Mouse (Mus musculus): Measurements from ENCODE around the gene 1810010D01Rik.

1810010D01Rik gene

DNA sequence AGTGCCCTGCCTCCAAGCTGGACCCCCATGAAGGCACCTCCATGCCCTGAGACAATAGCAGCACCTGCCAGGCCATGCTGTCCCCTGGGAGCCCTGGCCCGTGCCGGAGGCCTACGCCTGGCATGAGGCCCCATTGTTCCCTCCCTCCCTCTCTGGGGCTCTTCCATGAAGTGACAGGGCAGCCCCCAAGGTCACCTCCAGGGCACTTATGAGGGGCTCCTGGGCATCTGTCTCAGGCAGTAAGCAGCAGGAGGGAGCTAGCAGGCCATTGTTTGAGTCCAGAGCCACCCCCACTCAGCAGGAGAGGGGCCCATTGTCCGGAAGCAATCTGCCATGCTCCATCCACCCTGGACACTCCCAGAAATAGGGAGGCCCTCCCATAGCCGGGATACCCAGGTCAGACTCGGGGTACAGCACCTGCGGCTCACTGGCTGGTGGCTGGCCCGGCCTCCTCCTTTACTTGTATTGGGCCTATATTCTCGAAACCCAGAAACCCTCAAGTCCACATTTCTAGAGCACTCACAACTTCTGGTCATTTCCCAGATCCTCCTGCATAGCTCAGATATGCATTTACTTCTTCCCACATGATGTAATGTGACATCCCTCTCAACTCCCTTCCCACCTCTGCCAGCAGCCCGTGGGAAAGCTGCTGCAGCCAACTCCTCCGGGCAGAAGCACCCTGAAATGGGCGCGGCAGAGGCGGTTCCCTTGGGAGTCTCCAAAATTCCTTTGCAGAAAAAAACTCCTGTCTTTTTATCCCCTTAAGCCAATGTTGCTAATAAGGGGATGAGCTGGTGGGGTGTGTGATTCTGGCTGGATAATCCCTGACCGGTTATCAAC is 30.9 kb downstream of the 1810010D01Rik start:
- no peak for DNase-seq (ENCODE audit: low read depth, low spot score)

DNA sequence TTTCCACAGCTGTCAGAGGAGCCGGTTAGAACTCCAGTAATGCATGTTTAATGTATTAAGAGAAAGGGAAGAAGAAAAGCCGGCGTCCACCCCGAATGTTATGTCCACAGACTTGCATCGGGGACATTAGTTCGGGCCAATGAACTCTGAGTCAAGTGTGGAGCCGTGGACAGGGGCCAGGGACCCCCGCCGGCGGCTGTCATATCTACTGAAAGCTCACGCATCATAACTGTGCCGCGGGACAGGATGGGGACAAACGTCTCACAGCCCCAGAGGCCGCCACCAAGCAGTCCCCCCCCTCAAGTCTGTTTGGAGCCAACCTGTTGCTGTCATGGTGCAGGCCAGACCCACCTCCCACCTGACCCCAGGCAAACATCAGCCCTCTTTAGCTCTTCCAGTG is 34.4 kb downstream of the 1810010D01Rik start:
- DNase-seq (ENCODE audit: low read depth, low spot score) = no peak

DNA sequence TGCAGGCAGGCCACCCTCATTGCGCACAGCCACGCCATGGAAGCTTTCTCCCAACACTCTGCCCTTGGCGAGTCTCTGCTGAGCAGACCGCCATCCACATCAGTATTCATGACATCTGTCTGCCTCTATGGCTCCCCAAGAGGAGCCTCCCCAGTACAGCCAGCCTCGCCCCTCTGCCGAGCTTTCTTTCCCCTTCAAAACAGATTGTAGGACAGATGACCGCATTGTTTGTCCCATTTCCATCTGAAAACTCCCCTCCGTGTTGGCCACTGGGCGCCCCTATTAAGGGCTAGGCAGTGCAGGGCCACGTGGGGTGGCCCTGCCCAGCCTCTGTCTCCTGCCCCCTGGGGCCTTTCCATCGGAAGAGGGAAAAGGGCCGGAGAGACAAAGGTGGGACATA is 34.8 kb downstream of the 1810010D01Rik start:
- DNase-seq (ENCODE audit: low read depth, low spot score) = no peak

DNA sequence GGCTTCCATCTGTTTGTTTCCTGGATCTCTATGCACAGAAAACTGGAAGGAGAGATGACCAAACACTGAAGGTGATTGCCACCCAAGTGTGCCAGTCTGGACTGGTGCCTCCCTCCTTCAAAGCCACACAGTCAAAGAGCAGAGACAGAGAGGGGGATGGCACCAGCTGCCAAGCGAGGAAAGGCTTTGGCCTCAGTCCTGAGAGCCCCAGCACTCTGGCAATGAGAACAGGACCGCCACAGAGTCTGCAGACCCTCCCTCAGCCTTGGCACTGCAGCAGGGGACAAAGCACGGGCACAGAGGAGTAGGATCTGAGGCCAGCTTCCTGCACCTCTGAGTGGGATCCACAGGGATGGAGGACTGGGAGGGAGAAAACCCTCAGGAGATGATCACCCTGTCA is 38.2 kb downstream of the 1810010D01Rik start:
- DNase-seq (ENCODE audit: low read depth, low spot score) = no peak

DNA sequence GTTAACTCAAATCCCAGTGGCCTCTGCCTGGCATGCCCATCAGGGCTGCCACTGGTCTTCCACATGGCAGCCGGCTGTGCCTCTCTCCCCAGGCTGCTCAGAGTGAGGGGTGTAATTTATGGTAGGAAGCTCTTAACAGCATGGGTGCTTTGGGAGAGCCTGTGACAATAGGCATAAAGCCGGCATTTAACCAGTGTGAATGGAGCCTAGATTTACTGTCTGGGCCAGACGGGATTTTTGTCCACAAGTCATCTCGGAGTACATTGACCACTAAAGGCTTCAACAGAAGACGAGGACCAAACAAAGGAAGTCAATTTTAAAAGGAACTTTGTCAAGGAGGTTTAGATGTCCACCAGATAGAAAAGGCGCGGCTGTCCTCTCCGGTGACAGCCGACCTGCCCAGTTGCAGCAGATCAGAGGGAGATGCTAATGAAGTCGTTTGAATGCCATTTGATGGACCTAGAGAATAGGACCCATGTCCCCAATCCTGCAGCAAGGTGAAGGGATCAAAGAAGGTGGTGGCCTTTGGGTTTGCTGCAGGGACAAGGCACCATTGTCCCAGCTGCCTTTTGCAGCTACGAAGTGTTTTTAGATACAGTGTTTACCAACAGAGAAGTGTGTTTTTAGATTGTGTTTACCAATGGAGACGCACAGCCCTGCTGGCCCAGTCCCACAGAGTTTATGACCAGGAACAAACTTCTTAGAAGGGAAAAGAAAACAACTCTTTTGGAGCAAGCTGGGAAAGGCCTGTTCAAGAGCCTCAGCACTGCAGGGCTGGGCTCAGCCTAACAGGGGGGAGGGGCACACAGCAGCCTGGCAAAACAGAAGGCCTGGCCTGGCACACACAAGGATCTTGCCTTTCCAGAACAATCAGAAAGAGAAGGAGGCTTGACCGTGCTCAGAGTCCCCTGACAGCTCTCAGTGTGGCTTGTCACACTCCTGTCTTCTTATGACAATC is 48.4 kb downstream of the 1810010D01Rik start:
- DNase-seq (ENCODE audit: low read depth, low spot score) = no peak
